Mouse (Mus musculus) midbrain, postnatal 0 days (tissue): ENCODE data around the gene Bach1. TPM values are rescaled to one million over a fixed set of nuclear protein-coding genes. Genes with fewer than 3 reads are reported as not detected.

Source experiments
- ATAC-seq: fragments of 200-750 bp; cut with Nextera tagmentation; 2 replicates; pipeline ENCODE4 v1.8.0; 2017; ENCODE audit warnings: moderate number of reproducible peaks, mild to moderate bottlenecking, moderate TSS enrichment, moderate library complexity; ENCODE audit not compliant: low FRiP score
- DNase-seq: peaks from one replicate; pipeline ENCODE4 v3.0.0-alpha.2; 2015; ENCODE audit warnings: low spot score
- H3K27ac ChIP-seq: fragments of 300-500 bp; sonication (generic); 2 replicates; pipeline ENCODE4 v1.5.1; 2014; ENCODE audit warnings: low read depth, mild to moderate bottlenecking, low read length, mixed read lengths
- H3K27me3 ChIP-seq: fragments of 300-500 bp; sonication (generic); 2 replicates; pipeline ENCODE4 v1.6.1; 2014; ENCODE audit warnings: low read length, control low read depth, mixed read lengths; ENCODE audit not compliant: insufficient read depth
- H3K36me3 ChIP-seq: fragments of 300-500 bp; sonication (generic); 2 replicates; pipeline ENCODE4 v1.6.1; 2014; ENCODE audit warnings: low read length, control low read depth, mixed read lengths; ENCODE audit not compliant: insufficient read depth
- H3K4me1 ChIP-seq: fragments of 300-500 bp; sonication (generic); 2 replicates; pipeline ENCODE4 v1.6.1; 2014; ENCODE audit warnings: mild to moderate bottlenecking, control low read depth, antibody characterized with exemption, low read length, mixed read lengths; ENCODE audit not compliant: insufficient read depth
- H3K4me2 ChIP-seq: fragments of 300-500 bp; sonication (generic); 2 replicates; pipeline ENCODE4 v1.6.1; 2014; ENCODE audit warnings: low read depth, mild to moderate bottlenecking, low read length, mixed read lengths; ENCODE audit not compliant: poor library complexity, severe bottlenecking
- H3K4me3 ChIP-seq: fragments of 300-500 bp; sonication (generic); 2 replicates; pipeline ENCODE4 v1.5.1; 2014; ENCODE audit warnings: low read depth, mild to moderate bottlenecking, low read length, moderate library complexity
- H3K9ac ChIP-seq: fragments of 300-500 bp; sonication (generic); replicated peaks from 2 replicates; pipeline ENCODE4 v1.6.1; 2014; ENCODE audit warnings: mild to moderate bottlenecking, low read length, moderate library complexity, mixed read lengths; ENCODE audit not compliant: poor library complexity, severe bottlenecking
- H3K9me3 ChIP-seq: fragments of 300-500 bp; sonication (generic); 2 replicates; pipeline ENCODE4 v1.6.1; 2016; ENCODE audit warnings: low read length, control low read depth
- CTCF ChIP-seq: IDR thresholded peaks from 2 replicates; pipeline ENCODE4 v1.5.1; 2016; ENCODE audit warnings: antibody characterized with exemption, mild to moderate bottlenecking
- WGBS: fragments of 180-500 bp; shearing (Covaris S2); extraction: QIAGEN DNeasy Blood & Tissue Kit; methylation state at CpG from one replicate; pipeline ENCODE4 v1.1.7; 2014; 5-methylcytosine and 5-hydroxymethylcytosine counted together
- polyA plus RNA-seq: library from polyadenylated mRNA; unstranded; fragments of >200 nt; fragmentation: Nextera tagmentation; extraction: Ambion mirVana; gene quantifications from 2 replicates; pipeline ENCODE4 v1.2.1, GENCODE M21; 2015
- total RNA-seq: library from RNA; depleted of rRNA; stranded (reverse); fragments of >200 nt; gene quantifications from 2 replicates; pipeline ENCODE4 v1.2.3, GENCODE M21; 2014

The Bach1 gene
- total and polyA plus RNA-seq, 2 experiments from 2014 or later: 10.3 to 32.9 TPM

DNA sequence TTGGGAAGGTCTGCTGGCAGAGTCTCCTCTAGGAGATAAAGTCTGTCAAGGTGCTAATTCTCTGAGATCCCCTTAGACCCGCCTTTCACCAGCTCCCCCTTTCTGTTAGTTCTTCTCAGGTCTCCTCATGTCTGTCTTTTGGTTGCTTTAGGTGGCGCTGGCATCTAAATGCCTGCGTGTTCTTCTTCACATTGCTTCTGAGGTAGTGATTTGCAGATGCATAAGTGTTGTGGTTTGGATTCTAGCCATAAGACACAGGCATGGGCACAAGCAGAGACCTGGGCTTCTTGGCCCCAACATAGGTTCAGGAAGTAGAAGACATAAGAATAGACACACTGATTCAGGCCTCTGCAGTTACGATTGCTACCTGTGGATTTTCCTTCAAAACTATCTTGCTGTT, 42.0 kb upstream of the Bach1 start:
- 86% methylated on average over 4 of the region's 4 CpGs for WGBS
- H3K27me3 ChIP-seq: no peaks in the 10 kb centered on the region
- no peaks in the 10 kb centered on the region for H3K36me3 ChIP-seq
- TF ChIP-seq CTCF: no peak
- H3K4me2 ChIP-seq: no peak overlapping the region
- H3K27ac ChIP-seq: no peak overlapping the region
- ATAC-seq (no peak), DNase-seq (no peak)
- no peak overlapping the region for H3K9ac ChIP-seq
- no peaks in the 10 kb centered on the region for H3K9me3 ChIP-seq
- H3K4me3 ChIP-seq: no peak overlapping the region
- no peaks in the 10 kb centered on the region for H3K4me1 ChIP-seq

DNA sequence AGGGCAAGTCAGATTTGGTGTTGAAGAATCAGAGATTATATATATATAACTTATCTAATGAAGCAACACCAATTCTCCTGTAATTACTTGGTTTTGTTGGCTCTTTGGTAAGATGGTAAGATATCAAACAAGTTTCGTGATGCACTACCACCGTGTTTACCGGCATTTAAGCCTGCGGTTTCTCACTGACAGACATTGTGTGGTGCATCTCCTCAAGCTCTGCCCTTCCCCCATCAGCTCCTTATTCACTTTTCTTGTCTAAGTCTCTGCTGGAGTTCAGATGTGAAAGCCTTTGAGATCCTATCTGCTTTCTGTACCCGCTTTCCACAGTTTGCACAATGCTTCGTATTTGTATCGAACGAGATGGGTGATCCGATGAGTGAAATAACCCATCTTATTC, 41.5 kb upstream of the Bach1 start:
- TF ChIP-seq CTCF: no peak
- no peaks in the 10 kb centered on the region for H3K36me3 ChIP-seq
- DNase-seq: no peak
- H3K9me3 ChIP-seq: no peaks in the 10 kb centered on the region
- H3K4me2 ChIP-seq: no peak overlapping the region
- no peak overlapping the region for H3K9ac ChIP-seq
- no peaks in the 10 kb centered on the region for H3K4me1 ChIP-seq
- no peak overlapping the region for H3K27ac ChIP-seq
- H3K27me3 ChIP-seq: no peaks in the 10 kb centered on the region
- 94% methylated on average over 9 of the region's 9 CpGs for WGBS
- no peak overlapping the region for H3K4me3 ChIP-seq
- no peak for ATAC-seq

GRCm38 (mm10) chr16:87661024-87661471, 37.7 kb upstream of the Bach1 start:
- DNase-seq (no peak), ATAC-seq (no peak)
- H3K27me3 ChIP-seq: no peaks in the 10 kb centered on the region
- no peaks in the 10 kb centered on the region for H3K4me1 ChIP-seq
- H3K36me3 ChIP-seq: no peaks in the 10 kb centered on the region
- no peak for TF ChIP-seq CTCF
- H3K27ac ChIP-seq: no peak overlapping the region
- H3K4me2 ChIP-seq: no peak overlapping the region
- no peak overlapping the region for H3K4me3 ChIP-seq
- H3K9me3 ChIP-seq: no peaks in the 10 kb centered on the region
- WGBS: 80% methylated on average over 12 of the region's 12 CpGs
- no peak overlapping the region for H3K9ac ChIP-seq

DNA sequence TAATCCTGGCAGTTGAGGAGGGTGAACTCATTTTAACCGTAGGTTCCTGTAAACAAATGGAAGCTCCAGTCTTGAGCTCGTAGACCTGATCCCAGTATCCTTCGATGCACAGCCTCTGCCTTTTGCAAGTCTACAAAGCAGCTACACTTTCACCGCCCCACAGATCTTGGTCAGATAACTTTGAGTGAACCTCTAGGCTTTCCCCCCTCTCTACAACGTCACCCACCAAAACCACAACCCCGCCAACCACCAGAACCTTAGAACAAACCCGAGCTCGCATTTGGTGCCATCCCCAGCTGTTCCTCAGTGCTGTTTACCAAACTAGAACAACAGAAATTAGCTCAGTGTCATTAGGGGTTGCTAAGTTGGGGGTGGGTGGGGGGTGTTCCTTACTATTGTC, 37.1 kb upstream of the Bach1 start:
- Histone ChIP-seq H3K4me2 (no peak overlapping the region), H3K9me3 (no peaks in the 10 kb centered on the region), H3K9ac (no peak overlapping the region), H3K27ac (no peak overlapping the region), H3K36me3 (no peaks in the 10 kb centered on the region), H3K4me3 (no peak overlapping the region), H3K4me1 (no peaks in the 10 kb centered on the region), H3K27me3 (no peaks in the 10 kb centered on the region)
- TF ChIP-seq CTCF: no peak
- 92% methylated on average over 8 of the region's 8 CpGs for WGBS
- no peak for ATAC-seq
- no peak for DNase-seq

GRCm38 (mm10) chr16:87662528-87662927, 36.2 kb upstream of the Bach1 start:
- no peak overlapping the region for H3K9ac ChIP-seq
- H3K4me2 ChIP-seq: no peak overlapping the region
- 97% methylated on average over 2 of the region's 2 CpGs for WGBS
- TF ChIP-seq CTCF: no peak
- no peaks in the 10 kb centered on the region for H3K36me3 ChIP-seq
- no peaks in the 10 kb centered on the region for H3K4me1 ChIP-seq
- DNase-seq (no peak), ATAC-seq (no peak)
- no peaks in the 10 kb centered on the region for H3K27me3 ChIP-seq
- H3K9me3 ChIP-seq: no peaks in the 10 kb centered on the region
- H3K27ac ChIP-seq: no peak overlapping the region
- no peak overlapping the region for H3K4me3 ChIP-seq

GRCm38 (mm10) chr16:87663890-87664289, 34.9 kb upstream of the Bach1 start:
- no peaks in the 10 kb centered on the region for H3K36me3 ChIP-seq
- H3K4me3 ChIP-seq: no peak overlapping the region
- no peaks in the 10 kb centered on the region for H3K27me3 ChIP-seq
- no peak overlapping the region for H3K4me2 ChIP-seq
- no peaks in the 10 kb centered on the region for H3K4me1 ChIP-seq
- H3K27ac ChIP-seq: no peak overlapping the region
- H3K9ac ChIP-seq: no peak overlapping the region
- DNase-seq (no peak), ATAC-seq (no peak)
- no peaks in the 10 kb centered on the region for H3K9me3 ChIP-seq
- no peak for TF ChIP-seq CTCF
- 79% methylated on average over 6 of the region's 6 CpGs for WGBS

DNA sequence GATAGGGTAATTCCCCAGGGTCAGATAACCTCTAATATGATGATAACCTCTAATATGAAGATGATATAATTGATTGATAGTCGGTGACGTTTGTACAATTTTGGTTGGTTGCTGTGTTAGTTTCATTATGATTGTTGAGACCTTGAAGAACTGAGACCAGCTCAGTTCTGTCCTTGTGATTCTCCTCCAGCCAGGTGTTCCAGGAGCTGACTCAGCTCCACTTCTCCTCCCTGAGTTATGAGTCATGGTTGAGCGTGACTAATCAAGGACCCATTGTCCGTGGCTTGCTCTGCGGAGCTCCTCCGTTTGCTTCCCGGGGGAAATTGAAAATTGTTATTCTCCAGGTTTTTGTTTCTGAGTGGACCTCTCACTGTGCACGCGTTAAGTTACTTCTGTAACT, 33.5 kb upstream of the Bach1 start:
- TF ChIP-seq CTCF: no peak
- no peak for DNase-seq
- Histone ChIP-seq H3K4me3 (no peak overlapping the region), H3K4me2 (no peak overlapping the region), H3K27me3 (no peaks in the 10 kb centered on the region), H3K36me3 (no peaks in the 10 kb centered on the region), H3K27ac (no peak overlapping the region), H3K9me3 (no peaks in the 10 kb centered on the region), H3K4me1 (no peaks in the 10 kb centered on the region), H3K9ac (no peak overlapping the region)
- 51% methylated on average over 9 of the region's 9 CpGs for WGBS
- ATAC-seq: no peak
